Mouse (Mus musculus): ENCODE data around the gene Ndufaf2. TPM values are rescaled to one million over a fixed set of nuclear protein-coding genes. Genes with fewer than 3 reads are reported as not detected.

The Ndufaf2 gene
- total and polyA plus RNA-seq, 2 experiments from 2014 or later, result 14.8 to 72.0 TPM

DNA sequence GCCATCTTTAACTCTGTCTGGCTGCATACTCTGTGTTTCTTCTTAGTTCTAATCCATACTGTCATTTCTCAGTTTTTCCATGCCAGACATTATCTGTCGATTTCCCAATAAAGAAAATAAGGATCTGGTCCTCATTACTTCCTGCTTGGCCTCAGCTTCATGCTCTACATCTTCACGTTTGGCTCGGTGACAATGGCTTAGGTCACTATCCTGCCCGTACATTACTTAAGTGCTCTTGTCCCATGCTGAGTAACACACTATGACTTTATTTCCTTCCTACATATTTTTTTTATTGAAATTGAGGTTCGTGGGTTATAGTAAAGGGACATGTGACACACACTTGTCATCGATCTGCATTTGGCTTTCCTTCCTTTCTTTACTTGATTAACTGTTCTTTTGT, 143.3 kb downstream of the Ndufaf2 start:
- H3K4me3 ChIP-seq (ENCODE audit: low read depth, low read length), result no peak overlapping the region
- H3K27ac ChIP-seq (ENCODE audit: low read depth, low read length), result no peak overlapping the region
- no peak overlapping the region for H3K4me2 ChIP-seq (ENCODE audit: low read depth, low read length, poor library complexity, severe bottlenecking)
- no peaks in the 10 kb centered on the region for H3K4me1 ChIP-seq (ENCODE audit: insufficient read depth, low read length)
- ATAC-seq (ENCODE audit: low FRiP score) (no peak), DNase-seq (ENCODE audit: low spot score) (no peak)
- no peaks in the 10 kb centered on the region for H3K36me3 ChIP-seq (ENCODE audit: insufficient read depth, low read length)
- no peak for TF ChIP-seq CTCF (IDR thresholded peaks at IDR 0.05)
- H3K27me3 ChIP-seq (ENCODE audit: insufficient read depth, low read length), result no peaks in the 10 kb centered on the region
- 87% methylated on average over 6 of the region's 6 CpGs for WGBS
- H3K9me3 ChIP-seq (ENCODE audit: low read length), result no peaks in the 10 kb centered on the region
- no peak overlapping the region for H3K9ac ChIP-seq (replicated peaks; ENCODE audit: low read length, poor library complexity, severe bottlenecking)

DNA sequence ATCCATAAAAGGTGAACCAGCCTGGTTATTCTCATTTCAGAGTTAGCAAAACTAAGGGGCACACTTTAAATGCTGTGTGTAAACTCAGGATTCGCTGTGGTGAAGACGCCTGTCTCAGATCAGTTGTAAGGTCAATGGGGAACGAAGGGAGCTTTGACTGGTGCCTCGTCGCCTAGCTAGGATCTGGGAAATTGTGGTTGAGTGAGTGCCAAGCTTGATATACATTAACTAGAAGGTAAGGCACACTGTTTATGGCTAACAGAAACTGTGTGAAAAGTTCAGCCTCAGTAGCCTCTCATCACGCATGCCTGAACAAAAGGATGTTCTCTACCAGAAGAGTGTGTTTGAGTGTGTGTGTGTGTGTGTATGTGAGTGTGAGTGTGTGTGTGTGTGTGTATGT, 144.6 kb downstream of the Ndufaf2 start:
- no peaks in the 10 kb centered on the region for H3K9me3 ChIP-seq (ENCODE audit: low read length)
- no peak overlapping the region for H3K27ac ChIP-seq (ENCODE audit: low read depth, low read length)
- 95% methylated on average over 6 of the region's 6 CpGs for WGBS
- H3K27me3 ChIP-seq (ENCODE audit: insufficient read depth, low read length), result no peaks in the 10 kb centered on the region
- DNase-seq (ENCODE audit: low spot score) (no peak), ATAC-seq (ENCODE audit: low FRiP score) (no peak)
- H3K4me2 ChIP-seq (ENCODE audit: low read depth, low read length, poor library complexity, severe bottlenecking), result no peak overlapping the region
- no peak overlapping the region for H3K9ac ChIP-seq (replicated peaks; ENCODE audit: low read length, poor library complexity, severe bottlenecking)
- no peaks in the 10 kb centered on the region for H3K4me1 ChIP-seq (ENCODE audit: insufficient read depth, low read length)
- no peaks in the 10 kb centered on the region for H3K36me3 ChIP-seq (ENCODE audit: insufficient read depth, low read length)
- no peak overlapping the region for H3K4me3 ChIP-seq (ENCODE audit: low read depth, low read length)
- no peak for TF ChIP-seq CTCF (IDR thresholded peaks at IDR 0.05)

DNA sequence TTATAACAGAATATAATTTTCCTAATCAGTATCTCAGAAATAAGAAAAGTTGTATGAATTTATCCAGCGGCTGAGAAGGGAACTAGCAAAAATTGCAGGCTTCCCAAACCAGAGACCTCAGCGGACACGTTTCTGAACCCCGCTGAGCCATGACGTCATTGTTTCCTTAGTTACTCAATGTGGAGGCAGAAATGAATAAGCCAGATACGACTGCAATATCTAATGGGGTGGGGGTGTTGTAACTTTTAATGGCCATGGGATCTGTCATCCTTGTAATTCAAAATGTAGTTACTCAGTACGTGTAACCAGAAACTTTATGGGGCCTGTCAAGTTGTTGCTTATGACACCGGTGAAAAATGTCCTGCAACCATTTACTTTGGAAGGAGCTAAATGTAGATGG, 145.3 kb downstream of the Ndufaf2 start:
- Histone ChIP-seq H3K4me3 (ENCODE audit: low read depth, low read length) (no peak overlapping the region), H3K27me3 (ENCODE audit: insufficient read depth, low read length) (no peaks in the 10 kb centered on the region), H3K36me3 (ENCODE audit: insufficient read depth, low read length) (no peaks in the 10 kb centered on the region), H3K27ac (ENCODE audit: low read depth, low read length) (no peak overlapping the region), H3K4me2 (ENCODE audit: low read depth, low read length, poor library complexity, severe bottlenecking) (no peak overlapping the region), H3K4me1 (ENCODE audit: insufficient read depth, low read length) (no peaks in the 10 kb centered on the region), H3K9me3 (ENCODE audit: low read length) (no peaks in the 10 kb centered on the region), H3K9ac (replicated peaks; ENCODE audit: low read length, poor library complexity, severe bottlenecking) (no peak overlapping the region)
- no peak for ATAC-seq (ENCODE audit: low FRiP score)
- DNase-seq (ENCODE audit: low spot score), result no peak
- no peak for TF ChIP-seq CTCF (IDR thresholded peaks at IDR 0.05)
- WGBS, result 90% methylated on average over 8 of the region's 8 CpGs

DNA sequence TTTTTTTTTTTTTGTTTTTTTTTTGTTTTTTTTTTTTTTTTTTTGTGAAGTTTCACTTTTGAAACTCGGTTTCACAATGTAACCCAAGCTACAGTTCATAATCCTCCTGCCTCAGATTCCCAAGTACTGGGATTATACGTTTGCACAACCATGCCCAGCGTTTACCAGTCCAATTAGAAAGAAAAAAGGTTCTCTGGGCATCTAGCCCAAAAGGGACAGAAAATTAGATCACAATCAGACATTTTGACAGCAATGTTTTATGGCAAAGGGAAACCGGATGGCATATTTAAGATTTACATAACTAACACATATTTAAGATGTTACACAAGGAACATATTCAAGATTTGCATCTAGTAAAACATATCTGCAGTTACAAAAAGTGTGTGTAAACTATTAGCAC, 150.6 kb downstream of the Ndufaf2 start:
- WGBS, result 88% methylated on average over 4 of the region's 4 CpGs
- Histone ChIP-seq H3K9ac (replicated peaks; ENCODE audit: low read length, poor library complexity, severe bottlenecking) (no peak overlapping the region), H3K27me3 (ENCODE audit: insufficient read depth, low read length) (no peaks in the 10 kb centered on the region), H3K4me3 (ENCODE audit: low read depth, low read length) (no peak overlapping the region), H3K9me3 (ENCODE audit: low read length) (no peaks in the 10 kb centered on the region), H3K4me1 (ENCODE audit: insufficient read depth, low read length) (no peaks in the 10 kb centered on the region), H3K4me2 (ENCODE audit: low read depth, low read length, poor library complexity, severe bottlenecking) (no peak overlapping the region), H3K36me3 (ENCODE audit: insufficient read depth, low read length) (no peaks in the 10 kb centered on the region), H3K27ac (ENCODE audit: low read depth, low read length) (no peak overlapping the region)
- ATAC-seq (ENCODE audit: low FRiP score) (no peak), DNase-seq (ENCODE audit: low spot score) (no peak)
- no peak for TF ChIP-seq CTCF (IDR thresholded peaks at IDR 0.05)

GRCm38 (mm10) chr13:107996301-107996700, 162.1 kb downstream of the Ndufaf2 start:
- H3K4me3 ChIP-seq (ENCODE audit: low read depth, low read length), result no peak overlapping the region
- no peak overlapping the region for H3K27ac ChIP-seq (ENCODE audit: low read depth, low read length)
- H3K9ac ChIP-seq (replicated peaks; ENCODE audit: low read length, poor library complexity, severe bottlenecking), result no peak overlapping the region
- no peak for ATAC-seq (ENCODE audit: low FRiP score)
- no peaks in the 10 kb centered on the region for H3K36me3 ChIP-seq (ENCODE audit: insufficient read depth, low read length)
- WGBS, result 91% methylated on average over 3 of the region's 3 CpGs
- no peak for TF ChIP-seq CTCF (IDR thresholded peaks at IDR 0.05)
- DNase-seq (ENCODE audit: low spot score), result no peak
- H3K4me2 ChIP-seq (ENCODE audit: low read depth, low read length, poor library complexity, severe bottlenecking), result no peak overlapping the region
- no peaks in the 10 kb centered on the region for H3K4me1 ChIP-seq (ENCODE audit: insufficient read depth, low read length)
- no peaks in the 10 kb centered on the region for H3K27me3 ChIP-seq (ENCODE audit: insufficient read depth, low read length)
- no peaks in the 10 kb centered on the region for H3K9me3 ChIP-seq (ENCODE audit: low read length)

- no peak overlapping the region for H3K27ac ChIP-seq (ENCODE audit: low read depth, low read length)
- no peaks in the 10 kb centered on the region for H3K9me3 ChIP-seq (ENCODE audit: low read length)
- H3K4me1 ChIP-seq (ENCODE audit: insufficient read depth, low read length), result no peaks in the 10 kb centered on the region
- H3K36me3 ChIP-seq (ENCODE audit: insufficient read depth, low read length), result no peaks in the 10 kb centered on the region
- WGBS, result 24% methylated on average over 7 of the region's 7 CpGs
- H3K27me3 ChIP-seq (ENCODE audit: insufficient read depth, low read length), result no peaks in the 10 kb centered on the region
- DNase-seq (ENCODE audit: low spot score) (no peak), ATAC-seq (ENCODE audit: low FRiP score) (no peak)
- H3K4me2 ChIP-seq (ENCODE audit: low read depth, low read length, poor library complexity, severe bottlenecking), result no peak overlapping the region
- no peak overlapping the region for H3K4me3 ChIP-seq (ENCODE audit: low read depth, low read length)
- TF ChIP-seq CTCF (IDR thresholded peaks at IDR 0.05), result no peak
- H3K9ac ChIP-seq (replicated peaks; ENCODE audit: low read length, poor library complexity, severe bottlenecking), result no peak overlapping the region
These were observed 163.2 kb downstream of the Ndufaf2 start for GRCm38 (mm10) chr13:107995211-107995610.

All from midbrain, postnatal 0 days (tissue).